Mouse (Mus musculus) CH12.LX (cell line): ENCODE results near the gene Asxl1. TPM values are rescaled to one million over a fixed set of nuclear protein-coding genes. Genes with fewer than 3 reads are reported as not detected.

Source experiments
- DNase-seq: peaks from one replicate; pipeline ENCODE4 v3.0.0-alpha.2; 2013; ENCODE audit errors: extremely low read depth
- H3K27ac ChIP-seq: 2 replicates; pipeline ENCODE4 v1.5.1; 2012; ENCODE audit warnings: low read depth, mild to moderate bottlenecking, control low read depth, moderate library complexity; ENCODE audit not compliant: insufficient read depth
- H3K27me3 ChIP-seq: replicated peaks from 2 replicates; pipeline ENCODE3; 2012; ENCODE audit warnings: inconsistent platforms
- H3K36me3 ChIP-seq, 2 experiments: replicated peaks in 1 of 2; 2 replicates each; pipeline versions ENCODE3 to v1.6.1; 2012; ENCODE audit warnings: inconsistent platforms in 1 of 2, low read length in 1 of 2, mild to moderate bottlenecking in 1 of 2, mixed read lengths in 1 of 2, moderate library complexity in 1 of 2; ENCODE audit not compliant: control insufficient read depth in 1 of 2, insufficient read depth in 1 of 2
- H3K4me1 ChIP-seq, 2 experiments: 2 replicates each; pipeline ENCODE4 v1.6.1; 2012; ENCODE audit warnings: inconsistent platforms in 1 of 2, moderate library complexity in 1 of 2; ENCODE audit not compliant: insufficient read depth in 2 of 2, control insufficient read depth in 1 of 2
- H3K4me2 ChIP-seq: 2 replicates; pipeline ENCODE4 v1.6.1; 2012; ENCODE audit warnings: low read depth, mild to moderate bottlenecking, control low read depth; ENCODE audit not compliant: poor library complexity, insufficient read depth, severe bottlenecking
- H3K4me3 ChIP-seq, 3 experiments: fragments of 150-350 bp in 1 of 3; sonication (generic) in 1 of 3; replicated peaks in 1 of 3; 2 replicates each; pipeline versions ENCODE3 to v1.5.1; 2011 to 2012; ENCODE audit warnings: low read depth in 2 of 3, low read length in 2 of 3, mild to moderate bottlenecking in 2 of 3, moderate library complexity in 2 of 3, control low read depth in 1 of 3, improper control_type of control experiment in 1 of 3, inconsistent platforms in 1 of 3, mixed read lengths in 1 of 3; ENCODE audit not compliant: poor library complexity in 1 of 3
- H3K79me2 ChIP-seq: replicated peaks from 2 replicates; pipeline ENCODE4 v1.6.1; 2012; ENCODE audit warnings: mild to moderate bottlenecking, moderate library complexity; ENCODE audit not compliant: control insufficient read depth, poor library complexity, insufficient read depth, severe bottlenecking; ENCODE audit errors: extremely low read depth
- H3K9ac ChIP-seq: 2 replicates; pipeline ENCODE4 v1.6.1; 2012; ENCODE audit warnings: low read depth, mild to moderate bottlenecking, control low read depth, moderate library complexity; ENCODE audit not compliant: insufficient read depth
- H3K9me3 ChIP-seq: replicated peaks from 2 replicates; pipeline ENCODE3; 2012; ENCODE audit warnings: low read length, inconsistent platforms, mixed read lengths
- E2F4 ChIP-seq: IDR thresholded peaks from 2 replicates; pipeline ENCODE4 v1.6.1; 2011; ENCODE audit warnings: low read depth, low read length, improper control_type of control experiment; ENCODE audit not compliant: insufficient replicate concordance
- JUN ChIP-seq: IDR thresholded peaks from 2 replicates; pipeline ENCODE4 v1.6.1; 2011; ENCODE audit warnings: low read depth, mild to moderate bottlenecking, low read length, improper control_type of control experiment, moderate library complexity; ENCODE audit not compliant: insufficient read depth
- JUND ChIP-seq: conservative IDR thresholded peaks from 2 replicates; pipeline ENCODE4 v1.6.1; 2011; ENCODE audit warnings: low read depth, low read length, improper control_type of control experiment
- MAFK ChIP-seq: IDR thresholded peaks from 2 replicates; pipeline ENCODE4 v1.6.1; 2011; ENCODE audit warnings: low read length, improper control_type of control experiment; ENCODE audit not compliant: insufficient replicate concordance
- MEF2A ChIP-seq: IDR thresholded peaks from 2 replicates; pipeline ENCODE4 v1.6.1; 2014; ENCODE audit warnings: low read depth, mild to moderate bottlenecking, inconsistent platforms, low read length, improper control_type of control experiment, borderline replicate concordance
- MXI1 ChIP-seq: IDR thresholded peaks from 2 replicates; pipeline ENCODE4 v1.6.1; 2011; ENCODE audit warnings: mild to moderate bottlenecking, low read depth, low read length, improper control_type of control experiment
- MYC ChIP-seq: IDR thresholded peaks from 2 replicates; pipeline ENCODE4 v1.6.1; 2011; ENCODE audit warnings: low read depth, mild to moderate bottlenecking, improper control_type of control experiment, low read length
- NELFE ChIP-seq: IDR thresholded peaks from 2 replicates; pipeline ENCODE4 v1.6.1; 2011; ENCODE audit warnings: low read depth, low read length, improper control_type of control experiment
- NRF1 ChIP-seq: IDR thresholded peaks from 2 replicates; pipeline ENCODE4 v1.6.1; 2014; ENCODE audit warnings: low read depth, mild to moderate bottlenecking, inconsistent platforms, low read length, improper control_type of control experiment, moderate library complexity
- PAX5 ChIP-seq: IDR thresholded peaks from 2 replicates; pipeline ENCODE4 v1.6.1; 2012; ENCODE audit warnings: low read length, inconsistent platforms, mixed read lengths
- POLR2A ChIP-seq: IDR thresholded peaks from 2 replicates; pipeline ENCODE4 v1.6.1; 2011; ENCODE audit warnings: low read depth, mild to moderate bottlenecking, improper control_type of control experiment, low read length
- POLR2AphosphoS2 ChIP-seq: IDR thresholded peaks from 2 replicates; pipeline ENCODE4 v1.6.1; 2011; ENCODE audit warnings: low read depth, low read length, improper control_type of control experiment
- SIN3A ChIP-seq: IDR thresholded peaks from 2 replicates; pipeline ENCODE4 v1.6.1; 2012; ENCODE audit warnings: low read length, improper control_type of control experiment, inconsistent platforms
- USF1 ChIP-seq: IDR thresholded peaks from 2 replicates; pipeline ENCODE4 v1.6.1; 2014; ENCODE audit warnings: low read depth, mild to moderate bottlenecking, inconsistent platforms, low read length, improper control_type of control experiment
- ZKSCAN1 ChIP-seq: IDR thresholded peaks from 2 replicates; pipeline ENCODE4 v1.6.1; 2012; ENCODE audit warnings: low read depth, inconsistent platforms, low read length, improper control_type of control experiment, borderline replicate concordance
- ZNF384 ChIP-seq: IDR thresholded peaks from 2 replicates; pipeline ENCODE4 v1.6.1; 2012; ENCODE audit warnings: low read depth, low read length, improper control_type of control experiment, inconsistent platforms
- dilution Hi-C: fragments of 300-500 bp; cut with MboI; formaldehyde crosslinking; loops from 2 replicates; pipeline ENCODE4 v1.14.3; 2020; ENCODE audit warnings: low sequenced_read_pairs; ENCODE audit not compliant: extremely low pct_unique_long_range_greater_than_20kb, extremely low pct_ligation_motif_present
- in situ Hi-C: fragments of 300-500 bp; cut with MboI; formaldehyde crosslinking; loops from 3 replicates; pipeline ENCODE4 v1.14.3; 2019; ENCODE audit warnings: low sequenced_read_pairs, low pct_ligation_motif_present, low pct_unique_long_range_greater_than_20kb, mixed read lengths
- polyA plus RNA-seq: library from polyadenylated mRNA; unstranded; fragments of >175 nt; gene quantifications from 2 replicates; pipeline ENCODE4 v1.2.1, GENCODE M21; 2012; ENCODE audit warnings: low read depth; ENCODE audit not compliant: insufficient read length
- total RNA-seq, 2 experiments: library from RNA; depleted of rRNA; stranded (reverse); fragments of 300-350 nt in 1 of 2; fragments of >200 nt in 1 of 2; gene quantifications; 2 replicates each; pipeline ENCODE4 v1.2.3; 2012 to 2014

Asxl1 gene
- total and polyA plus RNA-seq, 3 experiments = 12.7 to 31.1 (median 18.0) TPM

GRCm38 (mm10) chr2:153443434-153444240, 98.0 kb downstream of the Asxl1 start:
- H3K27ac ChIP-seq = no peak overlapping the region
- H3K4me1 ChIP-seq = peaks cover 2 to 14% of the 10 kb centered on the region in 2 experiments; a peak in 3 of 4 replicates
- TF ChIP-seq USF1 = no peak
- no peak for TF ChIP-seq PAX5
- TF ChIP-seq POLR2A = no peak
- no peak for TF ChIP-seq MXI1
- TF ChIP-seq ZKSCAN1 = no peak
- no peak for TF ChIP-seq NELFE
- TF ChIP-seq MYC = no peak
- no peak for TF ChIP-seq POLR2AphosphoS2
- no peak for TF ChIP-seq MEF2A
- TF ChIP-seq NRF1 = no peak
- TF ChIP-seq SIN3A = no peak
- no peak for TF ChIP-seq MAFK
- TF ChIP-seq JUN = no peak
- no peak for DNase-seq
- in situ Hi-C loops (no loop called here), dilution Hi-C loops (no loop called here)
- no peaks in the 10 kb centered on the region for H3K9me3 ChIP-seq
- H3K36me3 ChIP-seq = no peaks in the 10 kb centered on the region
- no peaks in the 10 kb centered on the region for H3K79me2 ChIP-seq
- H3K27me3 ChIP-seq = peaks cover 11% of the 10 kb centered on the region
- peak overlapping the region in 1 of 3 experiments; percentile 44 for H3K4me3 ChIP-seq
- no peak overlapping the region for H3K9ac ChIP-seq
- H3K4me2 ChIP-seq = peak overlapping the region; percentile 92

- peaks cover 2 to 14% of the 10 kb centered on the region in 2 experiments; a peak in 3 of 4 replicates for H3K4me1 ChIP-seq
- in situ Hi-C loops = no loop called here
- TF ChIP-seq USF1 (no peak), E2F4 (no peak), JUND (no peak), POLR2A (no peak), MYC (no peak), MAFK (no peak), ZNF384 (no peak)
- TF ChIP-seq, all 38 proteins: peak for 0
- dilution Hi-C loops = no loop called here
- Histone ChIP-seq H3K36me3 (no peaks in the 10 kb centered on the region), H3K9me3 (no peaks in the 10 kb centered on the region), H3K27ac (no peak overlapping the region), H3K27me3 (peaks cover 11% of the 10 kb centered on the region), H3K79me2 (no peaks in the 10 kb centered on the region), H3K4me3 (peak overlapping the region; percentile 10 to 44 (median 20)), H3K9ac (no peak overlapping the region; the same call in 1 of the 2 replicates), H3K4me2 (peak overlapping the region; percentile 92)
- DNase-seq = no peak
These were observed 98.9 kb downstream of the Asxl1 start for GRCm38 (mm10) chr2:153444254-153445136.
